Mouse (Mus musculus): ENCODE data around the gene Lrrc49.

The Lrrc49 gene

DNA sequence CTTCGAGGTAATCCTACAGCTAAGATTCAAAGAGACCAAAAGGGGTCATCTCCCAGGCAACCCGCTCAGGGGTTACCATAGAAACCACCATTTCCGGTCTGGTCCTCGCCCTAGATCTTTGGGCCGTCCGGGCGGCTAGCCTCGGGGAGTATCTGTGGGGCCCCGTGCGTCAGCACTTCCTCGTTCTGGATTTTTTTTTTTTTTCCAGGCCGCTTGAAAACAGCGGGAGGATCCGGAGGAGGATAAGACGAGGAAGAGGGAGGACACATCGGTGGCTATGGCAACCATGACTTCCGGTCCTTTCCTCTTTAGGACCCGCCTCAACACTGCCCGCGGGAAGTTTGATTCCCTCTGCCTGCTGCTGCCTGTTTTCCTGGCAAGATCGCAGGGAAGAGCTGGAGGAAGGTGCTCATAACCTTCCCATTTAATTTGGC, at the start of gene Lrrc49:
Lrrc49 (minus strand) TSS at position 268 of the 434 bp plus-strand sequence.
- DNase-seq (ENCODE audit: low read depth in 2 of 2, low spot score in 2 of 2), result peak; percentile 27 to 36

DNA sequence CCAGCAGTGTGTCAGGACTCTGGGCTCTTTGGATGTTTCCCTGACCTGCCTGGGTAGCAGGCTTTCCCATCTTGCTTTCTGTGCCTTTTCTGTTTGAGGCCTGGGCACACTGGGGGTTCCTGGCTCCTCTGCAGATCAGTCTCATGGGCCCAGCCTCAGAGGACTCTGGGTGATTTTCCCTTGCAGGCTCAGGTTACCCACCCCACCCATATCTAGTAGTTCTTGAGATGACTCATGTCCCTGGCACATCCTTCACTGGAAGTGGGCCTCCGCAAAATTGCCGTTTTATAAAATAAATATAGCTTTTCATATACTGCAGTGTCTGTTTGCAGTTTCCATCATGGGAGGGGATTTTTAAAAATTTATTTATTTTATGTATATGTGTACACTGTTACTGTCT, 46.4 kb upstream of the Lrrc49 start:
- no peak for DNase-seq (ENCODE audit: low read depth in 2 of 2, low spot score in 2 of 2)

- DNase-seq (ENCODE audit: low read depth in 2 of 2, low spot score in 2 of 2), result no peak
Measured at GRCm38 (mm10) chr9:60724968-60725367, 37.0 kb upstream of the Lrrc49 start.

DNA sequence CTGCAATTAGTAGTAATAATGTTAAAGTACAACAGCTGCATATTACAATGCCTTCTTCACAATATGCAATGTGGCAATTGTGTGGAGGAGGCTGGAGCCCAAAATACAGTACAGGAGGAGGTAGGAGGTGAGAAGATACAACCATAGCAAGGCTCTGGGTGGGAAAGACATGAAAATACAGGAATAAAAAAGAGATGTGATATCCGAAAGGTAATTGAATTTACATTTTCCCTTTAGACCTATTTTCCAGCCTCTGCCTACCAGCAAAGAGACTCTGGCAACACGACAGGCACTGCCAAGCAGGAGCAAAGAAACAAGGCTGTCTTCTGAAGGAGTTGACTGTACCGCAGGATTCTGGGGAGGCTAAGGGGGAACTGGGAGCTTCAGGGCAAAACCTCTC, 31.7 kb upstream of the Lrrc49 start:
- no peak for DNase-seq (ENCODE audit: low read depth in 2 of 2, low spot score in 2 of 2)

DNA sequence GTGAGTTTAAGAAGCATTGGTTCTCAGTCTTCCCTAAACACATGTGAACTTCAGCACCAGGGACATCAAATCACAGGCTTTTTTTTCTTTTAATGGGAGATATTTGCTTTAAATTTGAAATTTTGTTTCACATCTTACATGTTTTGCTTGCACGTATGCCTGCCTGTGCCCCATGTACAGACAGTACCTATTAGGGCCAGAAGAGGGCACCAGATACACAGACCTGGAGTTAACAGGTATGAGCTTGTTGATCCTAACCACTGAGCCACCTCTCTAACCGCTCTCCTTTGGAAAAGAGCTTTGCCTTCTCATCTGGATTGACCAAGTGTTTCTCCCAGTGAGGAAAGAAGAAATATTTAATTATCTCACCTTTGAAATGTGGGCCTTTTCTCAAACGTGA, 30.3 kb upstream of the Lrrc49 start:
- peak; percentile 4 to 26 for DNase-seq (ENCODE audit: low read depth in 2 of 2, low spot score in 2 of 2)

GRCm38 (mm10) chr9:60715828-60716227, 27.9 kb upstream of the Lrrc49 start:
- DNase-seq (ENCODE audit: low read depth in 2 of 2, low spot score in 2 of 2), result no peak

DNA sequence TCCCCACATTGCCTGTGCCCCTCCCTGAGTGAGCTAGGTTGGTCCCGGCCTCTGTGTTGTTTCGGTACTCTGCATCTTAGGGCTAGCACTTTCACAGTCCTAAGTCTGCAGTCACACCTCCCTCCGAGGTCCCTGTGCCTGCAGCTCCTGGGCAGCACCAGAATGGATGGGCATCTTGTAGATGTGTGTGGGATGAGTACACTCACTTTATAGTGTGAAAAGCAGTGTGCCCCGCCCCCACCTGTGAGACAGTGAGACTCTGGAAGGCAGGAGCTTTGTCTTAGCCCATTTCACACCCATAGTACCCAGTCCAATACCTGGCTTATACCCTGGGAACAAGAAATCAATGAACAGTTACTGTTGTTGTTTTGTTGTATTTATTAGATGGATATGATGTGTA, 27.3 kb upstream of the Lrrc49 start:
- DNase-seq (ENCODE audit: low read depth in 2 of 2, low spot score in 2 of 2), result no peak

- DNase-seq (ENCODE audit: low read depth in 2 of 2, low spot score in 2 of 2), result no peak
Measured at GRCm38 (mm10) chr9:60714191-60714590, 26.2 kb upstream of the Lrrc49 start.

- no peak for DNase-seq (ENCODE audit: low read depth in 2 of 2, low spot score in 2 of 2)
Measured at GRCm38 (mm10) chr9:60713616-60714015, 25.7 kb upstream of the Lrrc49 start.

DNA sequence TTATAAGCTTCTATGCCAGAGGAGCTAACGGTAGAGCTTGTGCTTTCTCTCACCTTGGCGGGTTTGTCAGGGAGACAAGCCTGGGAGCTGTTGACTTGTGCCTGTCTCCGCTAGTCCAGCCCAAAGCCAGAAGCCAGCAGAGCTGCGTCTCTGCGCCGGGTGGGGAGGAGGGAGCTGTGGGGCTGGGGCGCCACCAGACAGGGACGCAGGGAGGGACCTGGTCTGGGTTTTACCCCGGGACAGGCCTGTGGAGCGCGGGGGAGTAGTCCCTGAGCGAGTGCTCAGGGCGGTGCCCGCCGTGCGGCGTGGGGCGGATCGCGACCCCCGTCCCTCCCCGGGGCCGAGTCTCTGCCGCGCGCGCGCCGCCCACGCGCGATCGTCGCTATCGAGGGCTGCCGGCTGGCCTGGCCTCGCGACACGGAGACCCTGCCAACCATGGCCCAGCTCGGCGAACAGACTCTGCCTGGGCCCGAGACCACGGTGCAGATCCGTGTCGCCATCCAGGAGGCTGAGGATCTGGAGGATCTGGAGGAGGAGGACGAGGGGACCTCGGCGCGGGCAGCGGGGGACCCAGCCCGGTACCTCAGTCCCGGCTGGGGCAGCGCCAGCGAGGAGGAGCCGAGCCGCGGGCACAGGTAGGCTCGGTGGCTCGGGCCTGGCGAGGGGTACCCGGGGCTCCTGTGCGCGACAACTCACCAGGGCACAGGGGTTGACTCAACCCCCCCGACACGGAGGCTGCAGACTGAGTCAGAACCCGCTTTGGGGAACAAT, 25.0 kb upstream of the Lrrc49 start, which contains the start of gene Larp6:
Larp6 (plus strand) TSS at position 219 of the 771 bp plus-strand sequence.
- DNase-seq (ENCODE audit: low read depth in 2 of 2, low spot score in 2 of 2), result no peak

DNA sequence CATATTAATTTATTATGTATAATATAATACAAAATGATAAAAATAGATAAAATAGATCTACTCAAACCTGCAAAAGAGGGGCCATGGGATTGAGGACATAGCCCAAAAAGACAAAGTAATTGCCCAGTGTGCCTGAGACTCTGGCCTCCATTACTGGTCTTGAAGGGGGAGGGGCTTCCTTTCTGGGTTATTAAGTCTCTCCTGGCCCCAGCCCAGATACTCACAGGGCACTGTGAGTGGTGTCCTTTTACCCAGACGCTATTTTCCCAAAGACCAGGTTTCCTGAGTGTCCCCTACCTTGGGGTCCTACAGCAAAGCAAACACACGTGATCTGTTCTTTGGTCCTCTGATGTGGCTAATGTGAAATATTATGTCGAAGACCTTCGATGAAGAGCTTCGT, 24.1 kb upstream of the Lrrc49 start:
- DNase-seq (ENCODE audit: low read depth in 2 of 2, low spot score in 2 of 2), result no peak

- no peak for DNase-seq (ENCODE audit: low read depth in 2 of 2, low spot score in 2 of 2)
Measured at GRCm38 (mm10) chr9:60709721-60710120, 21.8 kb upstream of the Lrrc49 start.

DNA sequence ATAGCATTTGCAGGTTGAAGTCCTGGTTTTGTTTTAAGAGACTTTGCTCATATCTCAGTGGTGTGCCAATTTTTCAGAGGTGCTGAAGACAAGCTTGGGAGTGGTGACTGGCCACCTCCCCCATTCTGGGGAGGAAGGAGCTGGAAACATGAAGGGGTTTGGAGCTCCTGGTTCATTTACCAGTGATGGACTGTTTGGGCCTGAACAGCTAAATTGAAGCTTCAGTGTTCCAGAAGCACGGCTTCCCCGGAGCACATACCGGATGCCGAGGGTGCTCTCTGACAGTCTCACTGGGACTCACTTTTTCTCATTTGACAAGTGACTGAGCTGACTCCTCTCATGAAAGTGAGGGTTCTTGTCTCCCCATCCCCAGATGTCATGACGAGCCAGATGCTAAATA, 20.6 kb upstream of the Lrrc49 start:
- DNase-seq (ENCODE audit: low read depth in 2 of 2, low spot score in 2 of 2), result no peak

DNA sequence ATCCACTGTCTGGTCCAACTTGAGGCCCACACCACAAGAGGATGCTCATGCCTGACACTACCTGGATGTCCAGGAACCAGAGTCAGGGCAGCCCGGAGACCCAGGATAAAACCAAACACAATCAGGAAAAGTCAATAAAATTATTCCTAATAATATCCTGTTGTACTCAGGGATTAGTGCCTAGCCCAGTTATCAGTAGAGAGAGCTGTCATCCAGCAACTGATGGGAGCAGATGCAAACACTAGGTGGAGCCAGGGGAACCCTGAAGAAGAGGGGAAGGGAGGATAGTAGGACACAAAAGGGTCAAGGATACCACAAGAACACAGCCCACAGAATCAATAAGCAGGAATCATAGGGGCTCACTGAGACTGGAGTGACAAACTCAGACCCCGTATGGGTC, 19.6 kb upstream of the Lrrc49 start:
- no peak for DNase-seq (ENCODE audit: low read depth in 2 of 2, low spot score in 2 of 2)

- no peak for DNase-seq (ENCODE audit: low read depth in 2 of 2, low spot score in 2 of 2)
Measured at GRCm38 (mm10) chr9:60699581-60700231, 11.7 kb upstream of the Lrrc49 start.

- DNase-seq (ENCODE audit: low read depth in 2 of 2, low spot score in 2 of 2), result no peak
Measured at GRCm38 (mm10) chr9:60696271-60696985, 8.5 kb upstream of the Lrrc49 start.

- no peak for DNase-seq (ENCODE audit: low read depth in 2 of 2, low spot score in 2 of 2)
Measured at GRCm38 (mm10) chr9:60693986-60694385, 6.0 kb upstream of the Lrrc49 start.

DNA sequence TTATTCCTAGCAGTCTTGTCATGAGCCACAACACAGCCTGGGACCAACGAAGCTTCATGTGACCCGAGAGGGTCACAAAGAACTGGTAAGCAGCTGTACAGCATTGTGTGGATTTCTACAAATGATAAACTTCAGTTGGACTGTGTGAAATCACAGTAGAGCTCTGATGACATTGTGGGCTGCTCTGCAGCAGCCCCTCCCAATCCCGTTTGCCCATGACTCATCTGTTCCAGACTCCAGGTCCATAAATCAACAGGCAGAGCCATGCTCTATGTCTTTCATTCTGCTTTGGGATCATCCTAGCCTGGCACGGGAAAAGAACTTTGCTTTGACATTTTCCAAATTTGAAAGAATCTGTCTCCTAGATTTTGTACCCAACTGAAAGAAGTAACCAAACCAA, 4.7 kb upstream of the Lrrc49 start:
- DNase-seq (ENCODE audit: low read depth in 2 of 2, low spot score in 2 of 2), result no peak

- no peak for DNase-seq (ENCODE audit: low read depth in 2 of 2, low spot score in 2 of 2)
Measured at GRCm38 (mm10) chr9:60687415-60687814, 543 bp downstream of the Lrrc49 start.

- no peak for DNase-seq (ENCODE audit: low read depth in 2 of 2, low spot score in 2 of 2)
Measured at GRCm38 (mm10) chr9:60682753-60683152, 5.2 kb downstream of the Lrrc49 start.

- DNase-seq (ENCODE audit: low read depth in 2 of 2, low spot score in 2 of 2), result no peak
Measured at GRCm38 (mm10) chr9:60681005-60681404, 7.0 kb downstream of the Lrrc49 start.

- DNase-seq (ENCODE audit: low read depth in 2 of 2, low spot score in 2 of 2), result no peak
Measured at GRCm38 (mm10) chr9:60678913-60679312, 9.0 kb downstream of the Lrrc49 start.
